Mouse (Mus musculus): ENCODE measurements around the gene Cdh7. TPM values are rescaled to one million over a fixed set of nuclear protein-coding genes. Genes with fewer than 3 reads are reported as not detected.
"Not testable (repeated sequence)": the region's sequence is repeated elsewhere in the genome, so short reads cannot be mapped to it uniquely, and the experiment has no call there.

The Cdh7 gene
- total and polyA plus RNA-seq, 2 experiments from 2014 or later: 22.0 to 40.1 TPM

DNA sequence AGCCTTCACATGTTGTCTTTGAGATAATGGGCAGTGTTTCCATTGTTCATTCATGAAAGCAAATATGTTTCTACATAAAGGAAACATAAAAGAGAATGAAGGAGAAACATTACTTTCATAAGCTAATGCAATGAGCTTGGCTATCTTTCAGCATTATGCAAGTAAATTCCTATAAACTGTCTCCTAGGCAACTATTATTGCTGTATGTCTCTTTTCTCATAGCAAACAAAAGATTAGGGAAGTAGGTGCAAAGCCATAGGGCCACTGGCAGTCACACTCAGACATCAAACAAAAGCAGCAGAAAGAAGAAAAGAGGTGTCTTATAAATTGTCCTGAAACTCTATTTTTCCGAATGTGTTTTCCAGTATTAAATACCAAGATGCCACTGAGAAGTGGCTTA, 136.6 kb downstream of the Cdh7 start:
- Histone ChIP-seq H3K36me3 (ENCODE audit: insufficient read depth, low read length) (no peaks in the 10 kb centered on the region), H3K4me1 (ENCODE audit: insufficient read depth, low read length) (no peaks in the 10 kb centered on the region), H3K27me3 (ENCODE audit: insufficient read depth, low read length) (no peaks in the 10 kb centered on the region), H3K4me3 (ENCODE audit: low read depth, low read length) (no peak overlapping the region), H3K27ac (ENCODE audit: low read depth, low read length) (no peak overlapping the region), H3K9me3 (ENCODE audit: low read length) (no peaks in the 10 kb centered on the region), H3K9ac (replicated peaks; ENCODE audit: low read length, poor library complexity, severe bottlenecking) (no peak overlapping the region), H3K4me2 (ENCODE audit: low read depth, low read length, poor library complexity, severe bottlenecking) (no peak overlapping the region)
- no peak for DNase-seq (ENCODE audit: low spot score)
- TF ChIP-seq CTCF (IDR thresholded peaks at IDR 0.05): no peak
- 8% methylated on average over 1 of the region's 1 CpGs for whole genome bisulfite sequencing
- ATAC-seq (ENCODE audit: low FRiP score): no peak

DNA sequence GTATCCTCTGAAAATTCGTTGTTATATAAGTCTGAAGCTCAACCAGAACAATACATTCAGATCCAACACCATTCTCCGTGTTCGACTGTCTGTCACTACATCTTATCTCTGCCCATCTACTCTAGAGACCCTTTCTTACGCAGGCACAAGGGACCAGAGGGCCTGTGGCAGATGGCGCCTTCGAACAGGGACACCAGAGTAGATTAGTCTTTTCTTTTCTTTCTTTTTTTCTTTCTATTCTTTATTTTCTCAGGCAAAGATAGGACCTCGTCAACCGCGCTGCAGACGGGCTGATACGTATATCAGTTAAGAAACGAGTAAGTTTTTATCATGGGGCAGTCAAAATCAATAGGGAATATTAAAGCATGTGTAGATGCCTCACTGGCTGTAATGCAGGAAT, 189.2 kb downstream of the Cdh7 start:
- H3K27ac ChIP-seq (ENCODE audit: low read depth, low read length); H3K27me3 ChIP-seq (ENCODE audit: insufficient read depth, low read length); H3K36me3 ChIP-seq (ENCODE audit: insufficient read depth, low read length); H3K9me3 ChIP-seq (ENCODE audit: low read length); DNase-seq (ENCODE audit: low spot score); H3K9ac ChIP-seq (replicated peaks; ENCODE audit: low read length, poor library complexity, severe bottlenecking); H3K4me3 ChIP-seq (ENCODE audit: low read depth, low read length); H3K4me2 ChIP-seq (ENCODE audit: low read depth, low read length, poor library complexity, severe bottlenecking); H3K4me1 ChIP-seq (ENCODE audit: insufficient read depth, low read length); ATAC-seq (ENCODE audit: low FRiP score): not testable (repeated sequence)
- WGBS: 94% methylated on average over 2 of the region's 12 CpGs

Data from midbrain, postnatal 0 days (tissue).